Mouse (Mus musculus) forelimb bud, embryonic 11.5 days (tissue): ENCODE results near the gene Gm7030.
"Not testable (repeated sequence)": the region's sequence is repeated elsewhere in the genome, so short reads cannot be mapped to it uniquely, and the experiment has no call there.

Experiments
- DNase-seq: peaks from one replicate; pipeline ENCODE4 v3.0.0-alpha.2; 2012; ENCODE audit warnings: low read depth, low spot score

The Gm7030 gene

DNA sequence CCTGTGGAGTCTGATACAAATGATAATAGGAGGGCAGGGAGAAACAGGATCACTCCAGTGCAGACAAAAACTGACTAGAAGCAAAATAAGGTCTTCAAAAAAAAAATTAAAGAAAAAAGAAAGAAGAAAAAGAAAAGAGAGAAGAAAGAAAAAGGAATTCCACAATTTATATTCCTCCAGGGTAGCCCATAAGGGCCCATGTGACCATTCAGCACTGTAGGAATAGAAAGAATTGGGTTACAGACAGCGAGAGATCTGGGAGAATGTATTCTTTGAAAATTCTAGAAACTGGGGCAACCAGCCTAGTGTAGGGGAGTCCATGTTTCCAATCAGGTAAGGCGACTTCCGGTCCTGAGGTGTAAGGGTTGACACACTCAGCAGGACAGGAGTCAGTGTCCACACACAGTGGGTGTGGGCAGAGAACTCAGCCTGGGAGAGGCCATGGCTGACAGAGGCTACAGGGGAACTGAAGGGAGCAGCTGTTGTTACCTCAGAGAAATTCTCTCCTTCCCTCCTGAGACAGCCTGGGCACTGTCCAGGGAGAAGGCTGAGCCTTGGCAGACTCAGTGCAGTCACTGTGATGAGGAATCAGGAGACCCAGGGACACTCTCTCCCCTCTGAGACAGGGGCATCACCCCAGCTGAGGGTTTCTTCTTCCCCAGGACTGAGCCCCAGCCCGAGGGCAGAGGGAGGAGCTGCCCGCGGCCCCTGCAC lies 46.5 kb downstream of the Gm7030 start:
- DNase-seq = not testable (repeated sequence)

DNA sequence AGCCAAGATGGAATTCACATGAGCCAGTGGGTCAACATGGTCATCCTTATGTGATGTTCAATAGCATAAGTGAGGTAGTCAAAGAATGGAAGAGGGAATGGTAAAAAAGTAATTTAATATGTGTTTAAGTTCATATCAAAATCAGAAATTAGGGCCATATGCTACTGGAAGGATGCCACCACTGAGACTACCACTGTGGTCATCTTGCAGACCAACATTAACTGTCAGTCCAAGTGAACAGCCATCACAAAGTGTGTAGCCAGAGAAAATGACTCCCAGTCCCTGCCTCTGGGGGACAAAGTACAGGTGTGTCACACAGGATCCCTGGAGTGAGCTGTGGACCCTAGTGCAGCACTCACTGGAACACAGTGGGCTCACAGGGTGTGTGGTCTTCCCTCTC lies 47.3 kb downstream of the Gm7030 start:
- DNase-seq = not testable (repeated sequence)

DNA sequence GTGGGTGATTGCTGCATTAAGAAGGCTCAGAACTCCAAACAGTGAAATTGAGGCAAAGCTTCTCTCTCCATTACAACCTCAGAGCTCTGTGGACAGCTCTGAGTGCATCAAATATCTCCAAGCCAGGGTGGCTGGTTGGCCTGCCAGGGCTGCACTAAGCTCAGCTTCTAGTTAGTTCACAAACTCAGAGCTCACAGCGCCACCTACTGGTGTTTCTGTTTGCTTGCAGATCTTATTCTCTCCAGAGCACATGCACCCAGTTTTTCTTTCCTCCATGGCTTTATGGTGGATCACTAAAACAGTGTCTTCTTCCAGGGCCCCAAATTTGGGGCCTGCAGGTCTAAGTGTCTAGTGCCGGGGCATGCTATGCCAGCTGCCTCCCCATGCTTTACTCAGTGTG lies 68.4 kb downstream of the Gm7030 start:
- peak; percentile 88 for DNase-seq
